Mouse (Mus musculus): ENCODE results near the gene Garnl3. TPM values are rescaled to one million over a fixed set of nuclear protein-coding genes. Genes with fewer than 3 reads are reported as not detected.
"Not testable (repeated sequence)": the region's sequence is repeated elsewhere in the genome, so short reads cannot be mapped to it uniquely, and the experiment has no call there.

Garnl3 gene
- total RNA-seq, 2 experiments from 2014 or later, result 46.0 to 65.4 TPM

- peak in 1 of 2 experiments; percentile 44 for DNase-seq (ENCODE audit: low spot score in 2 of 2)
These were observed 40.6 kb downstream of the Garnl3 start for GRCm38 (mm10) chr2:33090620-33091520.

- DNase-seq (ENCODE audit: low spot score in 2 of 2), result not testable (repeated sequence)
These were observed 41.4 kb downstream of the Garnl3 start for GRCm38 (mm10) chr2:33090033-33090400.

DNA sequence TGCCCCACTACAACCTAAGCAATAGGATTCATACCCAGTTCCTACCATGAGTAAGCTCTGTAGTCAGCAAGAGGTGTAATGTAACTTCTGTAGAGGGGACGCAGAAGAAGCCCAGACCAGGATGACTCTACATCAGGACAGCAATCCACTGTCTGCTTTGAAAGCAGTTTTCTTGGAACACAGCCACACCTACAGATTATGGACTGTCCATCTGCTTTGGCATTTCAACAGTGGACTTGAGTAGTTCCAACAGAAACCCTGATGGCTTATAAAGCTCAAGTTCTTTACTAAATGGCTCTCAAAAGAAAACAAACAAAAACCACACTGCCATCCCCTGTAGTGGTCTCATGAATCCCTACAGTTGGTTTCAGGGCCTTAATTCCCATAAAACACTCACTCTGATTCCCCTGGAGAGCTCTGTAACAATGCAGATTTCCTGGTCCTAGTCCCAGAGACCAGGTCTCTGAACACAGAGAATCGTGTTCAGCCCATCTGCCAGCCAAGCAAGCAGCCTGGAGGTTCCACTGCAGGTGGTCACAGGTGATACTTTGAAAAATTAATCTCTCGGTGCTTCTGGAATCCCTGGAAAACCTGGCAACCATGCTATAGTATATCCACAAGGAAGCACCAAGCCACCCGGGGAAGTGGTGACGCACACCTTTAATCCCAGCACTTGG is 42.0 kb downstream of the Garnl3 start:
- DNase-seq (ENCODE audit: low spot score in 2 of 2), result no peak

- DNase-seq (ENCODE audit: low spot score in 2 of 2), result no peak
These were observed 44.6 kb downstream of the Garnl3 start for GRCm38 (mm10) chr2:33086671-33087363.

DNA sequence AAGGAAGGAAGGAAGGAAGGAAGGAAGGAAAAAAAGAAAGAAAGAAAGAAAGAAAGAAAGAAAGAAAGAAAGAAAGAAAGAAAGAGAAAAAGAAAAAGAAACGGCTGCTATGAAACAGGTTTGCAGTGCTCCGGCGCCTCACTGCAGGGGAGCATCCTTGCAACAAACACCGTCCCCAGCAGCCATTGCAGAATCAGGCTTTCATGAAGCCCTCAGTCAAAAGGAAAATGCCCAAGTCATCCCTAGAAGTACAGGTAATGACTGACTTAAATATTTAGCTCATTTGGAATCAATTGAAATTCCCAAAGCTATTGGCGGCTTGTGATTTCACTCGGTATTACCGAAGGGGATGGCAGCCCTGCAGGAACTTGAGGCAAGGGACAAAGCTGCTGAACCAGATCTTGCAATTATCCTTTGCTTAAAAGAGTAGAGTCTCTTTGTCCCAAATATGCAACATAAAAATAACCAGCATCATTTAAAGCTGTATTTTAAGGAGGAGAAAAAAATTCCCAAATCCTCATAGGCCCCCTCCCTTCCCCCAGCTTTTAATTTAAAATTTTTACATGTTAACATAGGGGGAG is 45.3 kb downstream of the Garnl3 start:
- DNase-seq (ENCODE audit: low spot score in 2 of 2), result no peak

DNA sequence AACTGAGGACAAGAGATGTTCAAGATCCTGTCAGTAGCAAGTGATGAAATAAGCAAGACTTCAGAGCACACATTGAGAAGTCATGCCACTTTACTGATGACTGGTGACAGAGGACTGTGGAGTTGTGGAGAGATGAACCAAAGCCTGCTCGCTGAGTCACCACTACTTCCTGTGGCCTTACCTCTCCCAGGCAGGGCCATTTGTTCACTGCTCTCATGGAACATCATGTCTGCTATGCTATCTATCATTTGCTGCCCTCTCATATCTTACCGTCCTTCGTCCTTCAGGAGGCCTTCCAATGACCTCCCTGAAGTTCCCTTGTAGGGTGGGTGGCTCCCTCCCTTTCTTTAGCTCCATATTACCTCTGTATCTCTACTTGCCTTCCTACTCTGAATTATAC is 47.2 kb downstream of the Garnl3 start:
- no peak for DNase-seq (ENCODE audit: low spot score in 2 of 2)

DNA sequence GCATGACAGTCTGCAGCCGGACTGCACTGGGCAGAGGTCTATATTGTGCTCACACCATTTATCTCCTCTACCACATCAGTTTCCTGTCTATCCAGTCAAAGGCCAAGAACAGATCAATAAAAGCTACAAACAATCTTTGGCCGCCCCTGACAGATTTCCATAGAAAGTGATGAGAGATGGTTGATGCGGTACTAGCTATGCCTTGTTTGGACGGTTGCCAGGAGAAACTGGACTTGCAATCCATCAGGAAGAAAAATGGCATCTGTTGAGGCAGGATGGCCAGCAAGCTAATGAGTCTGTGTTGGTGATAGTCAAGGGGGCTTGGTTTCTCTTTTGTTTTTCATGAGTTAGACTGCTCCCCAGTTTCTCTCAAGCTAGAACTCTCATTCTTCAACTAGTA is 51.3 kb downstream of the Garnl3 start:
- DNase-seq (ENCODE audit: low spot score in 2 of 2), result no peak

GRCm38 (mm10) chr2:33077252-33077651 is 54.2 kb downstream of the Garnl3 start:
- DNase-seq (ENCODE audit: low spot score in 2 of 2), result no peak

DNA sequence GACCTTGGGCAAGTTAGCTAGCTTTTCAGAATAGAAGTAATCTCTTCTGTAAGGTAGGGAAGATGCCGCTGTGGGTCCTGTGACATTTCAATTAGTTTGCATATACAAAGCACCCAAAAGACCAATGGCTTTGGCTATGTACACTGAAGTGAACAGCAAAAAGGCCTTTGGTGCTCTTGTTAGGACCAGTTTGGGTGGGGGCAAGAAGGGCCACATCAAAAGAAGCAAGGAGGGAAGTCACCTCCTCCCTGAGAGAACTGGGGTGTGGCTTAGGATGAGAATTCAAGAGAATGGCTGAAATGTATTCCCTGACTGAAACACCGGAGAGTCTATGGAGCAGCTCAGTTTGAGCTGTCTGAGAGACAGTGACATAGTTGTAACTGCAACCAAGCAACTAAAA is 56.5 kb downstream of the Garnl3 start:
- no peak for DNase-seq (ENCODE audit: low spot score in 2 of 2)

DNA sequence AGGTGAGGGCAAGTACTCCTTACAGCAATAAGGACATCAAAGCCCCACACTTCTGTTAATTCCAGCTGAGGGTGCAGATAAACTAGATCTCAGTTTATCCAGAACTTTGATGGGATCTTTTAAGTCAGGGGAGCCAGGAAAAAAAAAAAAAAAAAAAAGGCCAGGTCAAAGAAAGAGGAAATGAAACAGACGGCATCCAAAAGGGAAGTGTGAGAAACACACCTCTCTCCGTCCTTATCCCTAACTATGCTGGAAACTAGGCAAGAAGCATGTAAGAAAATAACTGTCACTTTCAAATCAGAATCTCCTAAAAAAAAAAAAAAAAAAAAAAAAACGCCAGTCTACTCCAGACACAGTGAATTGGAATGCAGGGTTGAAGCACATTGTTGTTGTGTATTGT is 57.3 kb downstream of the Garnl3 start:
- DNase-seq (ENCODE audit: low spot score in 2 of 2), result no peak

DNA sequence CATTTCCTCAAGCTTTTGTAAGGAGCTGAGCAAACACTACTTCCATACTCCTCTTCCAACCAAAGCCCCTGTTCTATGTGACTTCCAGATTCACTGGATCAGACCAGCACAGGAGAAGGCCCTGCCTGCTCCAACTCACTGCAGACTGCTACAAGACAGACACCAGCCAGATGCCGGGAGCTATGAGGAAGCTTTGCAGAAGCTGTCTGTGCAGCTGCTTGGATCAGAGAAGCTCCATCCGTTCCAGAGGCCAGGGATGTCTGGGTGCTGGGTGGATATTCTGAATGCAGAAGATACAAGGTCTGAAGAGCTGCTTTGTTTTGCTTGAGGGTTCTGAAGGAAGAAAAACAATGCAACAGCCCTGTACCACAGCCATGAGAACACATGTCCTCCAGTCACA is 59.1 kb downstream of the Garnl3 start:
- no peak for DNase-seq (ENCODE audit: low spot score in 2 of 2)

GRCm38 (mm10) chr2:33065610-33066009 is 65.8 kb downstream of the Garnl3 start:
- DNase-seq (ENCODE audit: low spot score in 2 of 2), result no peak

DNA sequence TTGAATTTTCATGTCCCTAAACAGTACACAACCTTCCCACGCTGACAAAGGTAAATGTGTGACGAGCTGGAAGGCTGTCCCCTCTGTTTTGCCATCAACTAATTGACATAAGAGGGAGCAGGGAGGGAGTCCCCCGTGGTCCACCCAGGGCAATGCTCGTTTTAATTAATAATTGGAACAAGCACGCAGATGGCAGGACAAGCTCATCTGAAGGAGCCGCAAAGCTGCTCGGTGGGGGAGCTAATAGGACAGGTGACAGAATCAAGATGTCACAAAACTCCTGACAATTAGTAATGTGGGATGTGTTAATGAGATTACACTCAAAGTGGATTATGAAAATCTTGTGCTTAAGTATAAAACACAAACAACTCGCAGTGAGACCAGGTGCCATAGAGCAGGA is 68.7 kb downstream of the Garnl3 start:
- DNase-seq (ENCODE audit: low spot score in 2 of 2), result no peak

DNA sequence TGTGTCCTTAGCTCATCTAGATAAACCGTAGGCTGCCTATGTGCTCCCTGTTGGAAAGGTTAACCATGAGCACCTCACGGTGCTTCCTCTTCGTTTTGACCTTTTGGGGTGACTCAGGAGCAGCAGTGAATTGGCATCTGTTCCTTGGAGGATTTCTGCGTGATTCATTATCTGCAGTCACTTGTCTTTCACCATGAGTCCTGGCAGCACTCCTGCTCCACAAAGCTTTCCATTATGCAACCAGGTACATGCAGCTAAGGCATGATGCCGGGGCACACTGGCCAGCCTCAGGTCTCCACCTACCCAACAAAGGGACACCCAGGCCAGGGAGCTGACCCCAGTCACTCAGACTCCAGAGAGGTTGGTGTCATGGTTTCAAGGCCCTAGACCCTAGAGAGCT is 72.5 kb downstream of the Garnl3 start:
- no peak for DNase-seq (ENCODE audit: low spot score in 2 of 2)

DNA sequence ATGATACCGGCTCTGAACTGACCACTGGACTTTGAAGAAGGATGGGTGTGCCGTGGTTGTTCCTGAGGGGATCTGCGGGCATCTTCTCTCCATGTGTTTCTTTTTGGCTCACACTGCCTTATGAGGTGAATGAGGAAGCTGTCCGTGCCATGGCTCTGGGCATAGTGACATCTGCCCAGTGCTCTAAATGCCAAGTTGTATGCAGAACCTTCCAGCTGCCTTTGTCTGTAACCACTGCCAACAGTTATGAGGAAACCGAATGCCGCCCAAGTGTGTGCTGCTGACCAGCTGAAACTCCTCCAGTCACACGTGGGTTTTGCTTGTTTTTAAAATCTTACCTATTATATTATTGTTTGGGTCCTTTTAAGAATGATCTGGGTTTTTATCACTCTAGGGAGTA is 73.9 kb downstream of the Garnl3 start:
- no peak for DNase-seq (ENCODE audit: low spot score in 2 of 2)

DNA sequence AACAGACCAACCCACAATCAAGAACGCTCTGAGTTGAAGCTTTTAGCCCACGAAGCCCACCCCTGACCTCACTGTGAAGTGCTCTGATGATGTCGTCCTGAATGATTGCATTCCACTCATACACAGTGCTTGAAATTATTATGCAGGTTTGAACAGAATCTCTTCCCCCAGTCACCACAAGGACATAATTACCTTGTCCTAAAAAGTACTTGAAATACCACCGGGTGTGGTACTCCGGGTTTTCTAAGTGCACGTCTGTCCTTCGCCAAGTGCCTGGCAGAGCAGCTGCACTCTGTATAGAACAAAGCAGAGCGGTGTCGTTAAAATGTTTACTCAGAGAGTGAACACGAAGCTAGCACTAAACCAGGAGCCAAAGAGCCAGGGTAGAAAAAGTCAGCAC is 77.5 kb downstream of the Garnl3 start:
- DNase-seq (ENCODE audit: low spot score in 2 of 2), result no peak

- DNase-seq (ENCODE audit: low spot score in 2 of 2), result no peak
These were observed 84.1 kb downstream of the Garnl3 start for GRCm38 (mm10) chr2:33047360-33047759.

DNA sequence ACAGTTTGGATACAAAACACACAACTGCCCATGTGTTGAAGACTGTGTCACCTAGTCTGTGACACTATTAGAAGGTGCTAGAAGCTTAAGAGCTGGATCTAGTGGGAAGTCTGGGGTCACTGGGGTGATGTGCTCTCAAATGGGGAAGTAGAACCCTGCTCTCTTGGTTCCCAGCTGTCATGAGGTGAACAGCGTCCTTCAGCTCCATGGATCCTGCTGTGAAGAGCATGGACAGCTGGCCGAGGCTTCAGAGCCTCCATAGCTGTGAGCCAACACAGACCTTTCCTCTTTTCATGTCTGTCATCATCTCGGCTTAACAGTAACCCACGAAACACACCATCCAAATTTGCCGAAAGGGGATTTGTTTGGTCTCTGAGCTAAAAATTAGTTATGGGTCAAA is 84.5 kb downstream of the Garnl3 start:
- DNase-seq (ENCODE audit: low spot score in 2 of 2), result no peak

- no peak for DNase-seq (ENCODE audit: low spot score in 2 of 2)
These were observed 85.6 kb downstream of the Garnl3 start for GRCm38 (mm10) chr2:33045899-33046298.

DNA sequence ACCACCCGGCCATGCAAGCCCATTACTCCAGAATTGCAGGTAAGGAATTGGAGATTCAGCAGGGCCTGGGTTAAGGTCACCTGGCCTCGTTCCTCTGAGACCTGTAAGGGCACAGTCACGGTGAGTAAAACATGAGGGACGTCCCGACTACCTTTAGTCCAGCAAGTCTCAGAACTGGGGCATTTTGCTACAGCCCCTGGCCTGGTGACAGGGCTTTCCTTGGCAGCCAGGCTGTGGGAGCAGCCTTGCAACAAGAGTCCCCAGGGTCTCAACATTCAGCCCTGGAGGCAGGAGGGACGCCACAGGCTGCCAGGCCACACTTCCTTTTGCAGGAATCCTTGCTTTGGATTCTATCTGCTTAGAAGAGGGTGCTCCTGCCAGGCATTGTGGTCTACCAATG is 88.7 kb downstream of the Garnl3 start:
- no peak for DNase-seq (ENCODE audit: low spot score in 2 of 2)

DNA sequence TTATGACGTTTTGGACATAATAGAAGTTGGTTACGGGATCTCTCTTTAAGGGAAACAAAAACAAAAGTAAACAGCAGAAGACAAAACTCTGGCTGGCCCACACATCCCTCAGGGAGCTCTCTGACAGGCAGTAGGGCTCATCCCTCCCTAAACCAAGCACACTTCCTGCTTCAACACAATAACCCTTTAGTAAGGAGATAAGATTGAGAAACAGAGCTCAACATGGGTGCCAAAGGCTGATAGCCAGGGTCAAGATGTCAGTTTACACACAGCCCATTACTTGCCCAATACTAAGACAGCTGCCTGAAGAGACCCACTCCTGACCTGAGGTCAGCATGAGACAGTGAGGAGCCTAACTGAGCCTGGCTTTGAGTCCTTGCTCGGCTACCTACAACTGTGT is 89.9 kb downstream of the Garnl3 start:
- DNase-seq (ENCODE audit: low spot score in 2 of 2), result no peak

DNA sequence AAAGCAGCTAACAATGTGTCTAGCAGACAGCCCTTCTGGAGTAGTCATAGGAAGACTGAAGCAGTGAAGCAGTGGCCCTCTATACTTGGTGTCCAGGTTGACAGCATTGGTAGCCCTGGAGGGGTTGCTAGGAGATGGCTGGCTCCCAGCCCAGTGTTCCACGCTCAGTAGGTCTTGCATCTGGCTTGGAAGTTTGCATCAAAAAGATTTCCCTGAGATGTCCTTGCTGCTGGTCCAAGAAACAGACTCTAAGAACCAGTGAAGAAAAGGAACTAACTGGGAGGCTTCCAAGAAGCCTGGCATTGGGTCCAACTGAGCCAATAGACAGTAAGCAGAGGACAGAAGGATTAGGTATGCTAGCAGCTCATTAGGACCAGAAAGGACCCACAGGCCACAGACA is 94.0 kb downstream of the Garnl3 start:
- peak; percentile 36 to 80 for DNase-seq (ENCODE audit: low spot score in 2 of 2)
